Mouse (Mus musculus) embryonic facial prominence, embryonic 11.5 days (tissue): Measurements from ENCODE around the gene Cmbl. TPM values are rescaled to one million over a fixed set of nuclear protein-coding genes. Genes with fewer than 3 reads are reported as not detected.

ENCODE experiments used
- ATAC-seq: fragments of 200-750 bp; cut with Nextera tagmentation; replicated peaks from 2 replicates; pipeline ENCODE4 v1.8.0; 2017; ENCODE audit warnings: low read depth; ENCODE audit not compliant: insufficient number of reproducible peaks, low FRiP score, low TSS enrichment
- DNase-seq: peaks from one replicate; pipeline ENCODE4 v3.0.0-alpha.2; 2015; ENCODE audit warnings: low spot score
- H3K27ac ChIP-seq: fragments of 300-500 bp; sonication (generic); replicated peaks from 2 replicates; pipeline ENCODE4 v1.5.1; 2014; ENCODE audit warnings: mild to moderate bottlenecking, low read depth, low read length, control low read depth
- H3K27me3 ChIP-seq: fragments of 300-500 bp; sonication (generic); 2 replicates; pipeline ENCODE4 v1.6.1; 2014; ENCODE audit warnings: mild to moderate bottlenecking, low read length, moderate library complexity, mixed read lengths; ENCODE audit not compliant: control insufficient read depth, insufficient read depth
- H3K36me3 ChIP-seq: fragments of 300-500 bp; sonication (generic); replicated peaks from 2 replicates; pipeline ENCODE4 v1.6.1; 2014; ENCODE audit warnings: low read depth, mild to moderate bottlenecking, low read length, moderate library complexity, mixed read lengths; ENCODE audit not compliant: control insufficient read depth, insufficient read depth
- H3K4me1 ChIP-seq: fragments of 300-500 bp; sonication (generic); 2 replicates; pipeline ENCODE4 v1.6.1; 2014; ENCODE audit warnings: low read length, mixed read lengths; ENCODE audit not compliant: control insufficient read depth, insufficient read depth
- H3K4me2 ChIP-seq: fragments of 300-500 bp; sonication (generic); 2 replicates; pipeline ENCODE4 v1.6.1; 2014; ENCODE audit warnings: low read depth, mild to moderate bottlenecking, control low read depth, low read length, moderate library complexity
- H3K4me3 ChIP-seq: fragments of 300-500 bp; sonication (generic); 2 replicates; pipeline ENCODE4 v1.5.1; 2014; ENCODE audit warnings: low read depth, low read length, control low read depth
- H3K9ac ChIP-seq: fragments of 300-500 bp; sonication (generic); replicated peaks from 2 replicates; pipeline ENCODE4 v1.6.1; 2014; ENCODE audit warnings: mild to moderate bottlenecking, control low read depth, low read length
- H3K9me3 ChIP-seq: fragments of 300-500 bp; sonication (generic); replicated peaks from 2 replicates; pipeline ENCODE4 v1.6.1; 2016; ENCODE audit warnings: mild to moderate bottlenecking, low read length, inconsistent platforms, mixed read lengths; ENCODE audit not compliant: control insufficient read depth
- WGBS: fragments of 180-500 bp; shearing (Covaris S2); extraction: QIAGEN DNeasy Blood & Tissue Kit; methylation state at CpG from one replicate; pipeline ENCODE4 v1.1.7; 2014; 5-methylcytosine and 5-hydroxymethylcytosine counted together
- polyA plus RNA-seq: library from polyadenylated mRNA; unstranded; fragments of >200 nt; fragmentation: Nextera tagmentation; extraction: Ambion mirVana; gene quantifications from 2 replicates; pipeline ENCODE4 v1.2.1, GENCODE M21; 2014

Cmbl gene
- polyA plus RNA-seq, 1 experiment from 2014 or later = 1.4 TPM

- H3K36me3 ChIP-seq = peaks cover 16% of the 10 kb centered on the region
- H3K4me1 ChIP-seq = no peaks in the 10 kb centered on the region
- no peak overlapping the region for H3K27ac ChIP-seq
- no peak overlapping the region for H3K9ac ChIP-seq
- H3K9me3 ChIP-seq = no peaks in the 10 kb centered on the region
- DNase-seq (no peak), ATAC-seq (no peak)
- 72% methylated on average over 2 of the region's 2 CpGs for WGBS
- no peak overlapping the region for H3K4me2 ChIP-seq
- no peaks in the 10 kb centered on the region for H3K27me3 ChIP-seq
- H3K4me3 ChIP-seq = no peak overlapping the region
Observed at GRCm38 (mm10) chr15:31587789-31588188, 22.6 kb downstream of the Cmbl start.

GRCm38 (mm10) chr15:31588989-31589640 is 23.9 kb downstream of the Cmbl start:
- ATAC-seq (no peak), DNase-seq (no peak)
- Histone ChIP-seq H3K27ac (no peak overlapping the region), H3K4me3 (no peak overlapping the region), H3K9ac (no peak overlapping the region), H3K9me3 (no peaks in the 10 kb centered on the region), H3K36me3 (peaks cover 22% of the 10 kb centered on the region), H3K4me1 (no peaks in the 10 kb centered on the region), H3K4me2 (no peak overlapping the region), H3K27me3 (no peaks in the 10 kb centered on the region)
- WGBS = 69% methylated on average over 8 of the region's 8 CpGs

GRCm38 (mm10) chr15:31590176-31590575 is 25.0 kb downstream of the Cmbl start:
- no peak for ATAC-seq

GRCm38 (mm10) chr15:31592531-31592930 is 27.3 kb downstream of the Cmbl start:
- Histone ChIP-seq H3K4me1 (no peaks in the 10 kb centered on the region), H3K9me3 (no peaks in the 10 kb centered on the region), H3K27me3 (no peaks in the 10 kb centered on the region), H3K27ac (no peak overlapping the region), H3K4me3 (no peak overlapping the region), H3K36me3 (peaks cover 26% of the 10 kb centered on the region), H3K4me2 (no peak overlapping the region), H3K9ac (no peak overlapping the region)
- 92% methylated on average over 8 of the region's 8 CpGs for WGBS
- ATAC-seq = no peak
- no peak for DNase-seq

More at GRCm38 (mm10) chr15:31590176-31590575, 25.0 kb downstream of the Cmbl start:
- no peaks in the 10 kb centered on the region for H3K4me1 ChIP-seq
- H3K9me3 ChIP-seq = no peaks in the 10 kb centered on the region
- 92% methylated on average over 5 of the region's 5 CpGs for WGBS
- H3K4me2 ChIP-seq = no peak overlapping the region
- no peaks in the 10 kb centered on the region for H3K27me3 ChIP-seq
- no peak overlapping the region for H3K4me3 ChIP-seq
- no peak overlapping the region for H3K9ac ChIP-seq
- no peak overlapping the region for H3K27ac ChIP-seq
- no peak for DNase-seq
- H3K36me3 ChIP-seq = peaks cover 22% of the 10 kb centered on the region

- ATAC-seq (no peak), DNase-seq (no peak)
- peaks cover 26% of the 10 kb centered on the region for H3K36me3 ChIP-seq
- H3K27me3 ChIP-seq = no peaks in the 10 kb centered on the region
- H3K4me3 ChIP-seq = no peak overlapping the region
- WGBS = 92% methylated on average over 14 of the region's 14 CpGs
- no peak overlapping the region for H3K4me2 ChIP-seq
- no peak overlapping the region for H3K9ac ChIP-seq
- no peaks in the 10 kb centered on the region for H3K4me1 ChIP-seq
- no peak overlapping the region for H3K27ac ChIP-seq
- H3K9me3 ChIP-seq = no peaks in the 10 kb centered on the region
Observed at GRCm38 (mm10) chr15:31594260-31594659, 29.1 kb downstream of the Cmbl start.

GRCm38 (mm10) chr15:31595651-31596050 is 30.5 kb downstream of the Cmbl start:
- WGBS = 90% methylated on average over 7 of the region's 7 CpGs
- H3K4me2 ChIP-seq = no peak overlapping the region
- peaks cover 22% of the 10 kb centered on the region for H3K36me3 ChIP-seq
- no peaks in the 10 kb centered on the region; the same call in 1 of the 2 replicates for H3K4me1 ChIP-seq
- no peak for DNase-seq
- no peaks in the 10 kb centered on the region for H3K9me3 ChIP-seq
- H3K27ac ChIP-seq = no peak overlapping the region
- no peak overlapping the region for H3K9ac ChIP-seq
- H3K4me3 ChIP-seq = no peak overlapping the region
- no peak for ATAC-seq
- H3K27me3 ChIP-seq = no peaks in the 10 kb centered on the region

GRCm38 (mm10) chr15:31599834-31600233 is 34.6 kb downstream of the Cmbl start:
- DNase-seq = no peak
- no peaks in the 10 kb centered on the region for H3K9me3 ChIP-seq
- H3K27ac ChIP-seq = no peak overlapping the region
- H3K4me1 ChIP-seq = no peaks in the 10 kb centered on the region; the same call in 1 of the 2 replicates
- 69% methylated on average over 4 of the region's 4 CpGs for WGBS
- peaks cover 5% of the 10 kb centered on the region for H3K36me3 ChIP-seq
- peak overlapping the region; percentile 88 for H3K4me2 ChIP-seq
- ATAC-seq = no peak
- peak overlapping the region; percentile 95; the same call in 1 of the 2 replicates for H3K4me3 ChIP-seq
- H3K27me3 ChIP-seq = no peaks in the 10 kb centered on the region
- H3K9ac ChIP-seq = no peak overlapping the region

- Histone ChIP-seq H3K4me1 (no peaks in the 10 kb centered on the region; the same call in 1 of the 2 replicates), H3K9me3 (no peaks in the 10 kb centered on the region), H3K4me2 (peak overlapping the region; percentile 88), H3K27me3 (no peaks in the 10 kb centered on the region), H3K4me3 (peak overlapping the region; percentile 95), H3K9ac (peak overlapping the region; percentile 96), H3K36me3 (0 out of 2 replicates have a peak, but pooled peaks cover 2% of the 10 kb centered on the region), H3K27ac (peak overlapping the region; percentile 85)
- no peak for DNase-seq
- WGBS = under 1% methylated on average over 33 of the region's 33 CpGs
- ATAC-seq = peak; percentile 68
Observed at GRCm38 (mm10) chr15:31601279-31601645, 36.1 kb downstream of the Cmbl start.
